Mouse (Mus musculus): Measurements from ENCODE around the gene Rtraf. TPM values are rescaled to one million over a fixed set of nuclear protein-coding genes. Genes with fewer than 3 reads are reported as not detected.

Rtraf gene
- polyA plus RNA-seq, 1 experiment from 2014 or later: 237 TPM

GRCm38 (mm10) chr14:19825481-19825880 lies 1.9 kb upstream of the Rtraf start:
- ATAC-seq (ENCODE audit: insufficient number of reproducible peaks, insufficient read depth, low FRiP score, low TSS enrichment): no peak

GRCm38 (mm10) chr14:19821686-19822085 lies 1.9 kb downstream of the Rtraf start:
- Histone ChIP-seq H3K4me3 (no peak overlapping the region), H3K27me3 (no peaks in the 10 kb centered on the region), H3K4me2 (replicated peaks) (no peak overlapping the region), H3K36me3 (peaks cover 29% of the 10 kb centered on the region), H3K9me3 (no peaks in the 10 kb centered on the region), H3K9ac (no peak overlapping the region), H3K27ac (no peak overlapping the region), H3K4me1 (peaks cover 8% of the 10 kb centered on the region; the same call in 1 of the 2 replicates)
- no peak for ATAC-seq (ENCODE audit: insufficient number of reproducible peaks, insufficient read depth, low FRiP score, low TSS enrichment)
- WGBS: 96% methylated on average over 5 of the region's 5 CpGs

More at GRCm38 (mm10) chr14:19825481-19825880, 1.9 kb upstream of the Rtraf start:
- no peak overlapping the region for H3K4me2 ChIP-seq (replicated peaks)
- peaks cover 8% of the 10 kb centered on the region; the same call in 1 of the 2 replicates for H3K4me1 ChIP-seq
- no peak overlapping the region for H3K9ac ChIP-seq
- no peaks in the 10 kb centered on the region for H3K9me3 ChIP-seq
- 68% methylated on average over 11 of the region's 11 CpGs for WGBS
- H3K4me3 ChIP-seq: no peak overlapping the region
- no peaks in the 10 kb centered on the region for H3K27me3 ChIP-seq
- H3K27ac ChIP-seq: no peak overlapping the region
- peaks cover 12% of the 10 kb centered on the region for H3K36me3 ChIP-seq

GRCm38 (mm10) chr14:19817949-19818348 lies 5.7 kb downstream of the Rtraf start:
- ATAC-seq (ENCODE audit: insufficient number of reproducible peaks, insufficient read depth, low FRiP score, low TSS enrichment): no peak
- WGBS: 13% methylated on average over 1 of the region's 1 CpGs
- Histone ChIP-seq H3K27me3 (no peaks in the 10 kb centered on the region), H3K4me1 (peaks cover 5% of the 10 kb centered on the region; the same call in 1 of the 2 replicates), H3K27ac (no peak overlapping the region), H3K36me3 (peaks cover 59% of the 10 kb centered on the region), H3K9ac (no peak overlapping the region), H3K9me3 (no peaks in the 10 kb centered on the region), H3K4me3 (no peak overlapping the region), H3K4me2 (replicated peaks) (no peak overlapping the region)

GRCm38 (mm10) chr14:19813061-19813460 lies 10.6 kb downstream of the Rtraf start:
- Histone ChIP-seq H3K4me1 (no peaks in the 10 kb centered on the region), H3K4me2 (replicated peaks) (no peak overlapping the region), H3K36me3 (peaks cover 63% of the 10 kb centered on the region), H3K9ac (no peak overlapping the region), H3K27me3 (no peaks in the 10 kb centered on the region), H3K27ac (no peak overlapping the region), H3K4me3 (no peak overlapping the region), H3K9me3 (no peaks in the 10 kb centered on the region)
- no peak for ATAC-seq (ENCODE audit: insufficient number of reproducible peaks, insufficient read depth, low FRiP score, low TSS enrichment)
- 83% methylated on average over 2 of the region's 2 CpGs for WGBS

- no peak for ATAC-seq (ENCODE audit: insufficient number of reproducible peaks, insufficient read depth, low FRiP score, low TSS enrichment)
- Histone ChIP-seq H3K9ac (no peak overlapping the region), H3K36me3 (peaks cover 47% of the 10 kb centered on the region), H3K4me2 (replicated peaks) (no peak overlapping the region), H3K4me1 (no peaks in the 10 kb centered on the region), H3K4me3 (no peak overlapping the region), H3K27me3 (no peaks in the 10 kb centered on the region), H3K27ac (no peak overlapping the region), H3K9me3 (no peaks in the 10 kb centered on the region)
- WGBS: 79% methylated on average over 10 of the region's 10 CpGs
Measured at GRCm38 (mm10) chr14:19809934-19810333, 13.7 kb downstream of the Rtraf start.

GRCm38 (mm10) chr14:19807858-19808257 lies 15.8 kb downstream of the Rtraf start:
- no peak overlapping the region for H3K9ac ChIP-seq
- H3K4me3 ChIP-seq: no peak overlapping the region
- H3K27ac ChIP-seq: no peak overlapping the region
- H3K36me3 ChIP-seq: peaks cover 37% of the 10 kb centered on the region
- no peak overlapping the region for H3K4me2 ChIP-seq (replicated peaks)
- WGBS: 82% methylated on average over 2 of the region's 2 CpGs
- no peaks in the 10 kb centered on the region for H3K27me3 ChIP-seq
- ATAC-seq (ENCODE audit: insufficient number of reproducible peaks, insufficient read depth, low FRiP score, low TSS enrichment): no peak
- no peaks in the 10 kb centered on the region for H3K9me3 ChIP-seq
- no peaks in the 10 kb centered on the region for H3K4me1 ChIP-seq

GRCm38 (mm10) chr14:19807339-19807738 lies 16.3 kb downstream of the Rtraf start:
- no peak overlapping the region for H3K27ac ChIP-seq
- H3K36me3 ChIP-seq: peaks cover 35% of the 10 kb centered on the region
- no peak overlapping the region for H3K4me2 ChIP-seq (replicated peaks)
- no peak for ATAC-seq (ENCODE audit: insufficient number of reproducible peaks, insufficient read depth, low FRiP score, low TSS enrichment)
- no peak overlapping the region for H3K9ac ChIP-seq
- no peaks in the 10 kb centered on the region for H3K4me1 ChIP-seq
- no peak overlapping the region for H3K4me3 ChIP-seq
- 88% methylated on average over 3 of the region's 3 CpGs for WGBS
- H3K9me3 ChIP-seq: no peaks in the 10 kb centered on the region
- H3K27me3 ChIP-seq: no peaks in the 10 kb centered on the region

- Histone ChIP-seq H3K4me1 (no peaks in the 10 kb centered on the region), H3K4me2 (replicated peaks) (no peak overlapping the region), H3K4me3 (no peak overlapping the region), H3K9me3 (no peaks in the 10 kb centered on the region), H3K27me3 (no peaks in the 10 kb centered on the region), H3K36me3 (peaks cover 31% of the 10 kb centered on the region), H3K27ac (no peak overlapping the region), H3K9ac (no peak overlapping the region)
- no peak for ATAC-seq (ENCODE audit: insufficient number of reproducible peaks, insufficient read depth, low FRiP score, low TSS enrichment)
- WGBS: 45% methylated on average over 10 of the region's 10 CpGs
Measured at GRCm38 (mm10) chr14:19803623-19804022, 20.0 kb downstream of the Rtraf start.

- H3K4me3 ChIP-seq: no peak overlapping the region
- no peak overlapping the region for H3K27ac ChIP-seq
- no peak for ATAC-seq (ENCODE audit: insufficient number of reproducible peaks, insufficient read depth, low FRiP score, low TSS enrichment)
Measured at GRCm38 (mm10) chr14:19803222-19803621, 20.4 kb downstream of the Rtraf start.

GRCm38 (mm10) chr14:19801474-19802215 lies 22.0 kb downstream of the Rtraf start:
- H3K36me3 ChIP-seq: peaks cover 49% of the 10 kb centered on the region
- 85% methylated on average over 8 of the region's 8 CpGs for WGBS
- H3K4me2 ChIP-seq (replicated peaks): no peak overlapping the region
- H3K27ac ChIP-seq: no peak overlapping the region
- no peak for ATAC-seq (ENCODE audit: insufficient number of reproducible peaks, insufficient read depth, low FRiP score, low TSS enrichment)
- H3K4me3 ChIP-seq: no peak overlapping the region
- H3K9ac ChIP-seq: no peak overlapping the region
- H3K9me3 ChIP-seq: no peaks in the 10 kb centered on the region
- no peaks in the 10 kb centered on the region for H3K4me1 ChIP-seq
- no peaks in the 10 kb centered on the region for H3K27me3 ChIP-seq

More at GRCm38 (mm10) chr14:19803222-19803621, 20.4 kb downstream of the Rtraf start:
- Histone ChIP-seq H3K4me2 (replicated peaks) (no peak overlapping the region), H3K4me1 (no peaks in the 10 kb centered on the region), H3K9me3 (no peaks in the 10 kb centered on the region), H3K9ac (no peak overlapping the region), H3K36me3 (peaks cover 35% of the 10 kb centered on the region), H3K27me3 (no peaks in the 10 kb centered on the region)
- WGBS: 58% methylated on average over 4 of the region's 4 CpGs

- H3K27ac ChIP-seq: no peak overlapping the region
- H3K4me3 ChIP-seq: no peak overlapping the region
- ATAC-seq (ENCODE audit: insufficient number of reproducible peaks, insufficient read depth, low FRiP score, low TSS enrichment): no peak
- 32% methylated on average over 2 of the region's 2 CpGs for WGBS
- H3K9me3 ChIP-seq: no peaks in the 10 kb centered on the region
- peaks cover 50% of the 10 kb centered on the region for H3K36me3 ChIP-seq
- no peak overlapping the region for H3K9ac ChIP-seq
- no peak overlapping the region for H3K4me2 ChIP-seq (replicated peaks)
- no peaks in the 10 kb centered on the region for H3K27me3 ChIP-seq
- no peaks in the 10 kb centered on the region for H3K4me1 ChIP-seq
Measured at GRCm38 (mm10) chr14:19800485-19800884, 23.1 kb downstream of the Rtraf start.

GRCm38 (mm10) chr14:19796541-19797304 lies 26.9 kb downstream of the Rtraf start:
- Histone ChIP-seq H3K4me1 (no peaks in the 10 kb centered on the region), H3K4me3 (no peak overlapping the region), H3K27ac (no peak overlapping the region), H3K9ac (no peak overlapping the region), H3K4me2 (replicated peaks) (no peak overlapping the region), H3K9me3 (no peaks in the 10 kb centered on the region), H3K27me3 (no peaks in the 10 kb centered on the region), H3K36me3 (peaks cover 38% of the 10 kb centered on the region)
- no peak for ATAC-seq (ENCODE audit: insufficient number of reproducible peaks, insufficient read depth, low FRiP score, low TSS enrichment)
- 84% methylated on average over 18 of the region's 18 CpGs for WGBS
